Mouse (Mus musculus) kidney, embryonic 14.5 days (tissue): ENCODE results near the gene Smpd4. TPM values are rescaled to one million over a fixed set of nuclear protein-coding genes. Genes with fewer than 3 reads are reported as not detected.
A peak's percentile ranks its signal among the peaks of the same experiment; 100 is the strongest.

Experiments
- ATAC-seq: fragments of 200-750 bp; cut with Nextera tagmentation; 2 replicates; pipeline ENCODE4 v1.8.0; 2017; ENCODE audit warnings: moderate number of reproducible peaks, mild to moderate bottlenecking, moderate TSS enrichment, moderate library complexity; ENCODE audit not compliant: low FRiP score, low TSS enrichment
- H3K27ac ChIP-seq: fragments of 300-500 bp; sonication (generic); 2 replicates; pipeline ENCODE4 v1.5.1; 2014; ENCODE audit warnings: low read depth, mild to moderate bottlenecking, low read length, moderate library complexity, mixed read lengths
- H3K27me3 ChIP-seq: fragments of 300-500 bp; sonication (generic); 2 replicates; pipeline ENCODE4 v1.6.1; 2014; ENCODE audit warnings: mild to moderate bottlenecking, low read length; ENCODE audit not compliant: control insufficient read depth, insufficient read depth
- H3K36me3 ChIP-seq: fragments of 300-500 bp; sonication (generic); 2 replicates; pipeline ENCODE4 v1.6.1; 2014; ENCODE audit warnings: low read length, mixed read lengths; ENCODE audit not compliant: control insufficient read depth, insufficient read depth
- H3K4me1 ChIP-seq: fragments of 300-500 bp; sonication (generic); 2 replicates; pipeline ENCODE4 v1.6.1; 2014; ENCODE audit warnings: low read length, mixed read lengths; ENCODE audit not compliant: control insufficient read depth, insufficient read depth
- H3K4me2 ChIP-seq: fragments of 300-500 bp; sonication (generic); replicated peaks from 2 replicates; pipeline ENCODE4 v1.6.1; 2014; ENCODE audit warnings: low read depth, mild to moderate bottlenecking, low read length
- H3K4me3 ChIP-seq: fragments of 300-500 bp; sonication (generic); 2 replicates; pipeline ENCODE4 v1.5.1; 2014; ENCODE audit warnings: mild to moderate bottlenecking, low read length
- H3K9ac ChIP-seq: fragments of 300-500 bp; sonication (generic); 2 replicates; pipeline ENCODE4 v1.6.1; 2014; ENCODE audit warnings: low read depth, mild to moderate bottlenecking, low read length, moderate library complexity
- H3K9me3 ChIP-seq: fragments of 300-500 bp; sonication (generic); 2 replicates; pipeline ENCODE4 v1.6.1; 2016; ENCODE audit warnings: low read length; ENCODE audit not compliant: control insufficient read depth
- WGBS: fragments of 180-500 bp; shearing (Covaris S2); extraction: QIAGEN DNeasy Blood & Tissue Kit; methylation state at CpG from one replicate; pipeline ENCODE4 v1.1.7; 2014; 5-methylcytosine and 5-hydroxymethylcytosine counted together
- polyA plus RNA-seq: library from polyadenylated mRNA; unstranded; fragments of >200 nt; fragmentation: Nextera tagmentation; extraction: Ambion mirVana; gene quantifications from 2 replicates; pipeline ENCODE4 v1.2.1, GENCODE M21; 2014

Gene Smpd4
- 33.4 and 54.9 TPM in 2 replicates for polyA plus RNA-seq

DNA sequence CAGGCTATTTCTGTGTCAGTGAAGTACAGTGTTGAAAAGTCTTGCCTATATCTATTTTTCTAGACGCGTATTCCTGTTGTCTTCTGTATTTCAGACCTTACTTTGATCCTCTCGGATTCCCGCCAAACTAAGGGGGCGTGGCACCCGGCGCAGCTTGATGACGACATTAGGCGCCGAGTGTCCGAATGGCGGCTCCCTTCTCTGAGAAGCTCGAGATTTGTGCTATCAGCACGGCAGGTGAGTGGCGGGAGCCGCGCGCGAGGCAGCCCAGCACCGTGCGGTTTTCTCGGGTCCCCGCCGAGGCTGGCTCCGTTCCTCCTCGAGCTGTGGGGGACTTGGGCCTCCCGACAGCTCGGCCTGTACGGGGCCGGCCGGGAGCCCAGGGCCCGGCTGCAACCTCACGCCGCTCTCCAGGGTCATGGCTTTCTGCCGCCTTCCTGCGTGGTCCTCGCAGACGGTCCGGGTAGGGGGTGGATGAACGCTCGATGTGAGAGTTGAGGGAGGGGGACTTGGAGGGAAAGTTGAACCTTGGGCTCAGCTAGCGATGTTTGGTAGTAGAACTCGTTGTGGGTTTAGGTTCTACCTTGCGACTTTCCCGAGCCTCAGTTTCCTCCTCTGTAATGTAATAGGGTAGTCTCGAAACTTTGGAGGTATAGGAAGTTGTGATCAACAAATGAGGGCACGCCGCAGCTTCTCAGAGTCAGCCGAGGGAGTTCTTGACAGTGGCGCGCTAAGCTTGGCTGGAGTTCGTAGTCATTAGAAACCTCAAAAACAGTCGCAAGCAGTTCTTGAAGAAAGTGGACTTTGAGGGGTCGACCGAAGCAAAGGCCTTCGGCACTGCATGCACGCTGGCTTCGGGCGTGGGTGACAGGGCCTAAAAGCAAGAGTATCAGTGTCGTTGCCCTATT is at the start of gene Smpd4:
Gene Smpd4, plus strand, starts transcription at position 157 of the 908 bp plus-strand sequence.
- peaks cover 24% of the 10 kb centered on the region; the same call in 1 of the 2 replicates for H3K36me3 ChIP-seq
- peak; percentile 83 for ATAC-seq
- 3% methylated on average over 60 of the region's 60 CpGs for WGBS
- no peaks in the 10 kb centered on the region for H3K9me3 ChIP-seq
- H3K4me1 ChIP-seq, result peaks cover 9% of the 10 kb centered on the region; the same call in 1 of the 2 replicates
- no peaks in the 10 kb centered on the region for H3K27me3 ChIP-seq
- H3K4me3 ChIP-seq, result peak within 1 kb of the TSS; percentile 98
- peak within 1 kb of the TSS; percentile 92 for H3K9ac ChIP-seq
- peak within 1 kb of the TSS; percentile 72 for H3K4me2 ChIP-seq
- H3K27ac ChIP-seq, result no peak within 1 kb of the TSS

DNA sequence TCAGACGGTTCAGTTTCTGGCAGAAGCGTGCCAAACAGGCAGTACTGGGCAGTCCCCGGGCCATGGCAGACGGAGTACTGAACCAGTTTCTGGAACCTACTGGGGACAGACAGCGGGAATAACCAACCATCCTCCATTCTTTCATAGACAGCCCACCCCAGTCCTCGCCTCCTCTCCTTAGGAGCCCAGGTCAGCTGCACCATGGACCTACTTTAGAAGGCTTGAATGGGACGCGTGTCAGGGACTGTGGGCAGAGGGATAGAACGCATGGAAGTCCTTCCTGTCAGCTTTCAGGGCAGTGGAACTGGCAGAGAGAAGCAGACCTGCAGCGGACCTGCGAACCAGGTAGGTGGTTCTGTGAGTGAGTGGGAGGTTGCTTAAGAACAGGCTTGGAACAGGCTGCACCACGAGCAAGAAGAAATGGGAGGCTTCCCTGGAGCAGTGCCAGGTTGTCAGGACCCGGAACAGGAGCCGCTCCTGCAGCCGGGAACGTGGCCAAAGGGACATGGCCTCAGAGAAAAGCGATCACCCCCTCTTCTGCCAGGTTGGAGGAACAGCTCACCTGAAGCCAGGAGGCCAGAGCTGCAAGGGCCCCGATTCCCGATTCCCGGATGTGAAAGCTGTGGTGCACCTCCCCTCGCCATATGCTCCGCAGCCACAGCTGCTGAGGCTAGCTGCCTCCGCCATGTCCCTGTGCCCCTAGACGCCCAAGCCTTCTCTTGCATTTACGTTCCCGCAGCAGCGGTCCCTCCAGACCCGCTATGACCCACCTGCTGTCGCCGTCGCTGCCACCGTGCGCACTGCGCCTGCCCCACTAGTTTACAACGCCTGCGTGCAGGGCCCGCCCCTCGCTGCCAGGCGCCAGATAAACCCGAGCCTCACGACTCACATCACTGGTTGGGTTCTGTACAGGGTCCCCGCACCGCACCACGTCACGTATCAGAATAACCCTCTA is 43.0 kb upstream of the Smpd4 start:
- peak overlapping the region; percentile 90 for H3K4me2 ChIP-seq
- 0 out of 2 replicates have a peak, but pooled peaks cover 4% of the 10 kb centered on the region for H3K4me1 ChIP-seq
- H3K27ac ChIP-seq, result no peak overlapping the region
- H3K9me3 ChIP-seq, result no peaks in the 10 kb centered on the region
- H3K9ac ChIP-seq, result peak overlapping the region; percentile 52
- H3K4me3 ChIP-seq, result peak overlapping the region; percentile 55
- ATAC-seq, result peak; percentile 66
- no peaks in the 10 kb centered on the region for H3K36me3 ChIP-seq
- peaks cover 26% of the 10 kb centered on the region for H3K27me3 ChIP-seq
- 14% methylated on average over 45 of the region's 45 CpGs for WGBS

DNA sequence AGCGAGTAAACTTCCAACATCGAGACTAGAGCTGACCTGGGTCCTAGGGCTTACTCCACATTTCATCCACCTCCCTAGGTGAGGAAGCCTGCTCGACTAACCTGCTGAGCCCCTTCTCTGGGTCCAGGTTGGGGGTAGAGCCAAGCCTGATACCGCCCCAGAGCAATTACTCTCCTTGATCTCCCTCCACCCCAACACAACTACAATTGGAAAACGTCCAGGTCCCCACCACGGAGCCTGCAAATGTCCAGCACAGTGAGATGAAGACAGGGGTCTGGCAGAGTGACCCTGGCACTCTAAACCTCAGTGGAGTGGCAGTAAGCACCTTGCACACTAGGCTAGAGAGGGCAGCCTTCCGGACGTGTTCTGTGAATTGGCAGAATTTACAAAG is 42.3 kb upstream of the Smpd4 start:
- Histone ChIP-seq H3K36me3 (no peaks in the 10 kb centered on the region), H3K4me1 (0 out of 2 replicates have a peak, but pooled peaks cover 4% of the 10 kb centered on the region), H3K4me3 (peak overlapping the region; percentile 55), H3K27me3 (peaks cover 26% of the 10 kb centered on the region), H3K9ac (peak overlapping the region; percentile 52; the same call in 1 of the 2 replicates), H3K27ac (no peak overlapping the region), H3K4me2 (peak overlapping the region; percentile 90), H3K9me3 (no peaks in the 10 kb centered on the region)
- no peak for ATAC-seq
- WGBS, result 20% methylated on average over 8 of the region's 8 CpGs

DNA sequence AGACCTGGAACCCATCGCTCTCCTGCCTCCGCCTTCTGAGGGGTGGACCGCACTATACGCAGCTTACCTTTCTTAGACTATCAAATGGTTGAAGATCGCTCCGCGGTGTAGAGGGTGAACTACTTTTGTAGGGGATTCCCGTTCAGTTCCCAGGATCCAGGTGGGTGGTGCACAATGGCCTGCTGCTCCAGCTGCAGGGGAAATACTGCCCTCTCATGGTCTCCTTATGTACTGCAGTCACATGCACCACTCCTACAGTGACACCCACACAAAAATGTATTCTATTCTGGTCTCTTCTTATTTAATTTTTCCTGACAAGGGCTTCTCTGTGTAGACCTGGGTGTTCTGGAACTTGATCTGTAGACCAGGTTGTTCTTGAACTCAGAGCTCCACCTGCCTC is 36.1 kb upstream of the Smpd4 start, which contains the start of gene Slc7a4:
Gene Slc7a4, minus strand, starts transcription at position 151 of the 400 bp plus-strand sequence.
- H3K27ac ChIP-seq, result no peak within 1 kb of the TSS
- no peaks in the 10 kb centered on the region for H3K4me1 ChIP-seq
- 21% methylated on average over 8 of the region's 8 CpGs for WGBS
- ATAC-seq, result no peak; the same call in 1 of the 2 replicates
- H3K9ac ChIP-seq, result no peak within 1 kb of the TSS
- H3K4me2 ChIP-seq, result no peak within 1 kb of the TSS
- H3K27me3 ChIP-seq, result no peaks in the 10 kb centered on the region
- no peaks in the 10 kb centered on the region for H3K36me3 ChIP-seq
- no peak within 1 kb of the TSS for H3K4me3 ChIP-seq
- no peaks in the 10 kb centered on the region for H3K9me3 ChIP-seq

DNA sequence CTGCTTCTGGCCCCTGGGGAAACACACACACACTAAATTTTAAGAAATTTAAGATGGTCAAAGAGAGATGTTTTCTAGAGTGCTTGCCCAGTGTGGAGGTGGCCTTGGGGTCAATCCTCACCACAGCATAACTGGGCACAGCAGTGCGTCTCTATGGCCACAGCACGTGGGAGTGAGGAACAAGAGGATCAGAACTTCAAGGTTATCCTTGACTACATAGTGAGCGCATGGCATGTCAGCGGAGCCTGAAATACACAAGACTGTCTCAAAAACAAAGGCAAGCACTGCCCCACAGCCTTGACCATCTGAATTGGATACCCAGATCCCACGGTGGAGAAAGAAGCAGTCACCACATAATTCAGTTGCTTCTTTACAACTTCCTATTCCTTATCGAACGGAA is 34.6 kb upstream of the Smpd4 start:
- no peaks in the 10 kb centered on the region for H3K27me3 ChIP-seq
- 79% methylated on average over 7 of the region's 7 CpGs for WGBS
- H3K27ac ChIP-seq, result no peak overlapping the region
- H3K9me3 ChIP-seq, result peaks cover 5% of the 10 kb centered on the region; the same call in 1 of the 2 replicates
- no peaks in the 10 kb centered on the region for H3K4me1 ChIP-seq
- no peaks in the 10 kb centered on the region for H3K36me3 ChIP-seq
- no peak overlapping the region for H3K9ac ChIP-seq
- no peak overlapping the region for H3K4me2 ChIP-seq
- no peak for ATAC-seq
- H3K4me3 ChIP-seq, result no peak overlapping the region

DNA sequence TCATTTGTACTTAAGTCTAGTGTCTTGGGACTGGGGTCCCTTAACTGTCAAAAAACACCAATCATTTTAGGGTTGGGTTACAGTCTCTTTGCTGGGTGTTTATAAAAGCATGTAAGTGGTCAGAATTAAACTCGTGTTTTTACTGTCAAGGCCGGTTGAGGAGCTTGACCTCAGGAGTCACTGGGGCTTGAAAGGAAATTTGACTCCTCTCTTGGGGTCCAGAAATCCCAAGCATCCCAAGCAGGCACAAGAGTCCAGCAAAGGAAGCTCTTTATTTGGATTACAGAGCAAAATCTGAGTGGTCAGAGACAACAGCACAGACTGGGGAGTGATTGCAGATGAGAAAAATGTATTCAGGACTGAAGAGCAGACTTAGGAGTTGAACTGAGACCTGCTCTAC is 28.4 kb upstream of the Smpd4 start:
- no peak overlapping the region for H3K4me2 ChIP-seq
- H3K4me3 ChIP-seq, result no peak overlapping the region
- peak; percentile 66; the same call in 1 of the 2 replicates for ATAC-seq
- H3K27ac ChIP-seq, result peak overlapping the region; percentile 38; the same call in 1 of the 2 replicates
- 3% methylated on average over 2 of the region's 2 CpGs for WGBS
- H3K36me3 ChIP-seq, result no peaks in the 10 kb centered on the region
- H3K27me3 ChIP-seq, result no peaks in the 10 kb centered on the region
- H3K9me3 ChIP-seq, result peaks cover 5% of the 10 kb centered on the region; the same call in 1 of the 2 replicates
- no peak overlapping the region for H3K9ac ChIP-seq
- H3K4me1 ChIP-seq, result no peaks in the 10 kb centered on the region

DNA sequence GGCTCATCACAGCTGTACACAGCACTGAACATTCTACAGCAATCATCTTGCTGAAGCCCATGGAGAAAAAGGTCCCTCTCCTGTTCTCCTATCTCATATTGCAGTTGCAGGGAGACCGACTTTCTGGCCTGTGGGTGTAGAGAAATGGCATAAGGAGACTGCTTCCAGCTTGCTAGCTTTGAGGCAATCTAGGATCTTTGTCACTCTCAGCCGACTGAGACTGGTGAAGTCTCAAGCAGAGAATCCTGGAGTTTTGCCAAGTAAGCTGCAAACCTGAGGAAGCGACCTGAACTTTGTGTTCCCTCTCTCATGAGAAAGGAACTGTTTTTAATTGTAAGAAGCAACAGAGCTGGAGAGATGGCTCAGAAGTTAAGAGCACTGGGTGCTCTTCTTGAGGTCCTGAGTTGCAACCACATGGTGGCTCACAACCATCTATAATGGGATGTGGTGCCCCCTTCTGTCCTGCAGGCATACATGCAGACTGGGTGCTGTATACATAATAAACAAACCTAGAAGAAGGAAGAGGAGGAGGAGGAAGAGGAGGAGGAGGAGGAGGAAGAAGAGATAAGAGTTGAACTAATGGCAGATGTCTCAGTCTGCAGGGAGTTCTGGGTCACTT is 18.1 kb upstream of the Smpd4 start:
- no peaks in the 10 kb centered on the region for H3K27me3 ChIP-seq
- H3K4me2 ChIP-seq, result no peak overlapping the region
- H3K9ac ChIP-seq, result no peak overlapping the region
- no peaks in the 10 kb centered on the region for H3K4me1 ChIP-seq
- H3K36me3 ChIP-seq, result no peaks in the 10 kb centered on the region
- no peak for ATAC-seq
- 49% methylated on average over 3 of the region's 3 CpGs for WGBS
- no peak overlapping the region for H3K27ac ChIP-seq
- no peaks in the 10 kb centered on the region for H3K9me3 ChIP-seq
- no peak overlapping the region for H3K4me3 ChIP-seq

DNA sequence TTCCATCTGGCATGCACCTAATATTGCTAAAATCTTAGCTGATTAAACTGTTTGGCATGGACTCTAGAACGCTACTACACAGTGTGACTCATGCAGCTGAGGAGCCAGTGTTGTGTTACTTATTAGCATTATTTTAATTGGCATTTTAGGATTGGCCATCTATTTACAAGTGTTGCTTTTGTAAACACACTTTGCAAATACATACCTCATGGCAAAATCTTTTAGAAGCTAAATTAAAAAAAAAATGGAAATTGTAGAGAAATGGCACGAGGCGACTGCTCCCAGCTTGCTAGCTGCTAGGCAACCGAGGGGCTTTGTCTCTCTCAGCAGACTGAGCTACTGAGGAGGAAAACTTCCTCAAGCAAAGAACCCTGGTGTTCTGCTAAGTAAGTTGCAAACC is 14.2 kb upstream of the Smpd4 start:
- no peaks in the 10 kb centered on the region for H3K27me3 ChIP-seq
- no peak overlapping the region for H3K4me3 ChIP-seq
- no peak overlapping the region for H3K27ac ChIP-seq
- no peaks in the 10 kb centered on the region for H3K9me3 ChIP-seq
- no peak for ATAC-seq
- H3K4me1 ChIP-seq, result no peaks in the 10 kb centered on the region
- no peaks in the 10 kb centered on the region for H3K36me3 ChIP-seq
- no peak overlapping the region for H3K9ac ChIP-seq
- no peak overlapping the region for H3K4me2 ChIP-seq
- 76% methylated on average over 4 of the region's 4 CpGs for WGBS
